Mouse (Mus musculus): ENCODE results near the gene Cyp4f14.

The Cyp4f14 gene

GRCm38 (mm10) chr17:32917131-32917530 is at the start of gene Cyp4f14:
Gene Cyp4f14, minus strand, starts transcription at chr17:32917342.
- no peak for DNase-seq (ENCODE audit: extremely low spot score, low read depth, low spot score)

GRCm38 (mm10) chr17:32965623-32966290 is 48.6 kb upstream of the Cyp4f14 start, which contains the start of gene Zfp472:
Gene Zfp472, plus strand, starts transcription at chr17:32965814.
- peak; percentile 90 for DNase-seq (ENCODE audit: extremely low spot score, low read depth, low spot score)

- no peak for DNase-seq (ENCODE audit: extremely low spot score, low read depth, low spot score)
Measured at GRCm38 (mm10) chr17:32965253-32965622, 48.1 kb upstream of the Cyp4f14 start.

GRCm38 (mm10) chr17:32951441-32951840 is 34.3 kb upstream of the Cyp4f14 start:
- DNase-seq (ENCODE audit: extremely low spot score, low read depth, low spot score): no peak

GRCm38 (mm10) chr17:32951006-32951405 is 33.9 kb upstream of the Cyp4f14 start:
- no peak for DNase-seq (ENCODE audit: extremely low spot score, low read depth, low spot score)

- DNase-seq (ENCODE audit: extremely low spot score, low read depth, low spot score): no peak
Measured at GRCm38 (mm10) chr17:32950136-32950535, 33.0 kb upstream of the Cyp4f14 start.

- no peak for DNase-seq (ENCODE audit: extremely low spot score, low read depth, low spot score)
Measured at GRCm38 (mm10) chr17:32947215-32947914, 30.2 kb upstream of the Cyp4f14 start, which contains the start of gene Cyp4f13. Gene Cyp4f13, minus strand, starts transcription at chr17:32947402.

- no peak for DNase-seq (ENCODE audit: extremely low spot score, low read depth, low spot score)
Measured at GRCm38 (mm10) chr17:32946716-32947115, 29.6 kb upstream of the Cyp4f14 start.

- DNase-seq (ENCODE audit: extremely low spot score, low read depth, low spot score): no peak
Measured at GRCm38 (mm10) chr17:32944402-32945035, 27.4 kb upstream of the Cyp4f14 start.

GRCm38 (mm10) chr17:32943661-32944060 is 26.5 kb upstream of the Cyp4f14 start:
- DNase-seq (ENCODE audit: extremely low spot score, low read depth, low spot score): no peak

- no peak for DNase-seq (ENCODE audit: extremely low spot score, low read depth, low spot score)
Measured at GRCm38 (mm10) chr17:32939831-32940230, 22.7 kb upstream of the Cyp4f14 start.

- DNase-seq (ENCODE audit: extremely low spot score, low read depth, low spot score): no peak
Measured at GRCm38 (mm10) chr17:32927803-32928202, 10.7 kb upstream of the Cyp4f14 start.

- DNase-seq (ENCODE audit: extremely low spot score, low read depth, low spot score): no peak
Measured at GRCm38 (mm10) chr17:32924658-32925312, 7.6 kb upstream of the Cyp4f14 start.

- DNase-seq (ENCODE audit: extremely low spot score, low read depth, low spot score): no peak
Measured at GRCm38 (mm10) chr17:32923681-32924080, 6.5 kb upstream of the Cyp4f14 start.

- no peak for DNase-seq (ENCODE audit: extremely low spot score, low read depth, low spot score)
Measured at GRCm38 (mm10) chr17:32919123-32919522, 2.0 kb upstream of the Cyp4f14 start.

- no peak for DNase-seq (ENCODE audit: extremely low spot score, low read depth, low spot score)
Measured at GRCm38 (mm10) chr17:32916075-32916474, 1.1 kb downstream of the Cyp4f14 start.

- DNase-seq (ENCODE audit: extremely low spot score, low read depth, low spot score): no peak
Measured at GRCm38 (mm10) chr17:32906172-32906571, 11.0 kb downstream of the Cyp4f14 start.

GRCm38 (mm10) chr17:32905239-32905638 is 11.9 kb downstream of the Cyp4f14 start:
- no peak for DNase-seq (ENCODE audit: extremely low spot score, low read depth, low spot score)

- DNase-seq (ENCODE audit: extremely low spot score, low read depth, low spot score): no peak
Measured at GRCm38 (mm10) chr17:32904414-32904813, 12.7 kb downstream of the Cyp4f14 start.

- no peak for DNase-seq (ENCODE audit: extremely low spot score, low read depth, low spot score)
Measured at GRCm38 (mm10) chr17:32901751-32902525, 15.2 kb downstream of the Cyp4f14 start.

GRCm38 (mm10) chr17:32895421-32895820 is 21.7 kb downstream of the Cyp4f14 start:
- no peak for DNase-seq (ENCODE audit: extremely low spot score, low read depth, low spot score)

All from hindlimb bud, embryonic 11.5 days (tissue).